Mouse (Mus musculus) right cerebral cortex, postnatal 25 days (tissue): ENCODE results near the gene Mab21l3.
A peak's percentile ranks its signal among the peaks of the same experiment; 100 is the strongest.

Experiments
- DNase-seq: peaks from one replicate; pipeline ENCODE4 v3.0.0; 2022

Mab21l3 gene

GRCm38 (mm10) chr3:101799852-101800595, 48.7 kb downstream of the Mab21l3 start:
- DNase-seq, result no peak

GRCm38 (mm10) chr3:101797830-101798709, 50.7 kb downstream of the Mab21l3 start:
- no peak for DNase-seq

- DNase-seq, result no peak
These were observed 52.5 kb downstream of the Mab21l3 start for GRCm38 (mm10) chr3:101796212-101796611.

- DNase-seq, result no peak
These were observed 53.2 kb downstream of the Mab21l3 start for GRCm38 (mm10) chr3:101795387-101796039.

GRCm38 (mm10) chr3:101794666-101795065, 54.1 kb downstream of the Mab21l3 start:
- DNase-seq, result no peak

- no peak for DNase-seq
These were observed 54.7 kb downstream of the Mab21l3 start for GRCm38 (mm10) chr3:101794026-101794425.

GRCm38 (mm10) chr3:101792191-101792590, 56.6 kb downstream of the Mab21l3 start:
- DNase-seq, result no peak

GRCm38 (mm10) chr3:101784768-101785424, 63.9 kb downstream of the Mab21l3 start:
- no peak for DNase-seq

- no peak for DNase-seq
These were observed 65.0 kb downstream of the Mab21l3 start for GRCm38 (mm10) chr3:101783793-101784192.

GRCm38 (mm10) chr3:101780874-101781483, 67.8 kb downstream of the Mab21l3 start:
- DNase-seq, result peak; percentile 33

GRCm38 (mm10) chr3:101778896-101779665, 69.7 kb downstream of the Mab21l3 start:
- DNase-seq, result no peak

GRCm38 (mm10) chr3:101775732-101776131, 73.0 kb downstream of the Mab21l3 start:
- no peak for DNase-seq

GRCm38 (mm10) chr3:101770540-101770939, 78.2 kb downstream of the Mab21l3 start:
- no peak for DNase-seq

GRCm38 (mm10) chr3:101763566-101763965, 85.2 kb downstream of the Mab21l3 start:
- no peak for DNase-seq
